Mouse (Mus musculus): ENCODE results near the gene Lonp1. TPM values are rescaled to one million over a fixed set of nuclear protein-coding genes. Genes with fewer than 3 reads are reported as not detected.

Gene Lonp1
- total RNA-seq, 1 experiment from 2014 or later = 540 TPM

GRCm38 (mm10) chr17:56588921-56589320, 37.8 kb downstream of the Lonp1 start:
- no peak for DNase-seq

GRCm38 (mm10) chr17:56587773-56588172, 38.9 kb downstream of the Lonp1 start:
- no peak for DNase-seq

- DNase-seq = peak; percentile 49
Measured at GRCm38 (mm10) chr17:56585171-56585821, 41.4 kb downstream of the Lonp1 start.

DNA sequence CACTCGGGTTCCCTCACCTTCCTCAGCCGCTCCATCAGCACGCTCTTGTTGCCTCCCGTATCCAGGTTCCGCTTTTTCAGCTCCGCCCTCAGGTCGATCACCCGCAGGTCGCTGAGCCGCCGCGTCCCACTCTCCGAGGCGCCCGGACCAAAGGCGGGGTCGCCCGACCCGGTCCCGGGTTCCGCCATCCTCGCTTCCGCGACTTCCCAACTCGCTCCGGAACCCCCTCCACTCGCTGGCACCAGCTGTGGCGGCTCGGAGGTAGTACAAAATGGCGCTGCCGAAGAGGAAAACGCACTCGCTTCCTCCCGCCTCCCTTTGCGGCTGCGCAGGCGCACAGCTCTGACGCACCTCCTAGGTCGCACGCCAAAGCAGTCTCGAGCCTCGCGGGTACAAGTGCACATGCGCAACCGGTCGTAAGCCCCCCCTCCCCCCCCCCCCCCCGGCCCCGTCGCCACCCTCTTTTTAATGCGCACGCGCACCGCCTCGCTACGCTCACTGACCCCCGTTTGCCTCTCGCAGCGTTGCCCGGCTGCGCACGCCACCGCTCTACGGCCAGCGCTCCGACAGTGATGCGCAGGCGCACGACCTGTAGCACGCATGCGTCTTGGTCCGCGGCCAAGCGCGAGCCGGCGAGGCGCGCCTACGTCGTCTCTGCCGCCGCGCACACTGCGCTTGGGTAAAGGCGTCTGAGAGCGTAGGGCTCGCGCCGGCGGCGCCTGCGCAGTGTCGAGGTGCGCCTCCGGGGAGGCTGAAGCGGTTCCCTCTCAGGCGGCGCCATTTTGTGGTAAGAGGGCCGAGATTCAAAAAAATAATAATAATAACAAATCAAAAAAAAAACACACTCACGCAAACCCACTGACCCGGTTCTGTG, 42.2 kb downstream of the Lonp1 start, which contains the start of the genes Safb2 and Safb:
TSS of gene Safb2 (minus strand) at position 329 of the 874 bp plus-strand sequence.
TSS of gene Safb (plus strand) at position 569 of the 874 bp plus-strand sequence.
- peak; percentile 99 for DNase-seq

DNA sequence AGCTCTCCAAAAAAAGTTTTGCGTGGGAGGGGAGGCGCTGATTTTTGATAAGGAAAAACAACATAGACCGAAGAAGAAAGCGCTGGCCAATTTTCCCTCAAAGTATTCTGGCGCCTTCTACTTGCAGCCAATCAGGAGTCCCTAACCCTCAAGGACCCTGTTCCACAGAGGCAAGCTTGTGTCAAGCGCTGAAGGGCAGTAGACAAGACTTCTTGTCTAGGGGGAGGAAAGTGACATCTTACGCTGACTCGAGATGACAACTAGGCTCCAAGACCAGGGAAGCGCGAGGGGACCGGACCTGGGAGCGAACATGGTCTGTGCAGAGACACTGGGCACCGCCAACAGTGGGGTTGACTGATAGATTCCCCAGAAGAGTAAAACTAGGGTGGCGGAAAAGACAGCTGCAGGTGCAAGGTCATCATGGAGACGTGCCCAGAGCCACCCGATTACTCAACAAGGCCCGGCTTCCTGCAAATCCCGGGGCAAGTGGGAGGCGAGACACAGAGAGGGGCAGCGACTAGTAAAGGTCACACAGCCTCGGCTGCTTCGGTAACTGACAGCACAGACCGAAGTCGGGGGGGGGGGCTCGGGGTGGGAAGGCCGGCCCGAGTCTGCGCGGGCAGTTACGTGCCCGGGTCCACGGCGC, 43.0 kb downstream of the Lonp1 start:
- DNase-seq = peak; percentile 44

- DNase-seq = no peak
Measured at GRCm38 (mm10) chr17:56583071-56583470, 43.6 kb downstream of the Lonp1 start.

- DNase-seq = no peak
Measured at GRCm38 (mm10) chr17:56572939-56573338, 53.7 kb downstream of the Lonp1 start.

- DNase-seq = no peak
Measured at GRCm38 (mm10) chr17:56572154-56572553, 54.5 kb downstream of the Lonp1 start.

DNA sequence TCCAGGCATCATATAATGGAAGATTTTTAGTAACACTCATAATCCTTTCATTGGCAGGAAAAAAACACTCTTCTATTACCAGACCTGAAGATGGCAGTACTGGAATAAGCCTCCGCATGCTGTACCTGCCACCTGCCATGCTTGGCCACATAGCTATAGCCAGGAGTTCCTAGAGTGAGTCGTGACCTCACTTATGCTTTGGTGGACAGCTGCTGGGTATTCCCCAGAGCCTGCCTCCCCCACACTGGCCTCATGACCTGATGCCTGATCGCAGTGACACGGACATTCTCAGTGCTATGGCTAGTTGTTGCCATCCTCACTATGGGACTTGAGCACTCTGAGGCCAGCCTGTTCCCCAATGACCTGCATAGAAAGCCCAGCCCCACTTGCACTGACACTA, 56.4 kb downstream of the Lonp1 start:
- no peak for DNase-seq

DNA sequence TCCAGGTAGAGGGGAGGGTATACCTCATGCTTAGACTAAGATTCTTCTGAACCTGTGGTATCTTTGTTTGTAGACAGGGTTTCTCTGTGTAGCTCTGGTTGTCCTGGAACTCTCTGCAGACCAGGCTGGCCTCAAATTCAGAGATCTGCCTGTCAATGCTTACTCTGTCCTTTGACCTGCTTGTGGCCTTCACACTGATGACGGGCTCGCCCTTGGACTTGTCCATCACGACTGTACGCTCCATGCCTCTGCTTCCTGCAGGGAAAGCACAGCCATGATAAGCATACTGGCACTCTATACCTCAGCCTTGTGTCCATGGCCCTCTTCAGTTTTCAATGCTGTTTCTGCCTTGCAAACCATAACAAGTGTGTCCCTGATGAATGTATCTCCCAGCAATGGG, 59.3 kb downstream of the Lonp1 start:
- DNase-seq = no peak

- DNase-seq = no peak
Measured at GRCm38 (mm10) chr17:56566918-56567317, 59.8 kb downstream of the Lonp1 start.

DNA sequence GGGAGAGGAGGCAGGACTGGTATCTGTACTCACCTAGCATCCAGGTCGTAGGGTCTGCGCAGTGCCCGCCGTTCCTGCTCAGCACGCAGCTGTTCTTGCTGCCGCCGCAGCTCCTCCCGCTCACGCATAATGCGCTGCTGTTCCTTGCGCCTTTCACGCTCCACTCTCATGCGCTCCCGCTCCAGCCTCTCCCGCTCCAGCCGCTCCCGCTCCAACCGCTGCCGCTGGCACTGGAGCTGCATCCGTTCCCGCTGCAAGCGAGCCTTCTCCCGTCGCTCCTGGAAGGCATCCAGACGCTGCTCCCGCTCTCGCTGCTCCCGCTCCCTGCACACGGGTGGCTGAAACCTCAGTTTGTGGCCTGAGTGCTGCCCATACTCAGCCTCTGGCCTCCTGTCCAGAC, 60.4 kb downstream of the Lonp1 start:
- no peak for DNase-seq

Other genes with a start within 250 kb of the Lonp1 start
- gene Ptprs, start 150.4 kb downstream of the Lonp1 start, total RNA-seq (2021) = 165 and 222 TPM in 2 replicates
- not detected in 2 replicates for gene Znrf4, start 114.5 kb downstream of the Lonp1 start, total RNA-seq (2021)
- gene Gm20219, start 72.5 kb downstream of the Lonp1 start, total RNA-seq (2021) = 0.76 and 1.1 TPM in 2 replicates
- 168 and 196 TPM in 2 replicates for gene Safb2, start 42.3 kb downstream of the Lonp1 start, total RNA-seq (2021)
- 143 and 157 TPM in 2 replicates for gene Safb, start 42.1 kb downstream of the Lonp1 start, total RNA-seq (2021)
- 303 and 325 TPM in 2 replicates for gene 2410015M20Rik, start 17.1 kb downstream of the Lonp1 start, total RNA-seq (2021)
- gene Rpl36, start 13.5 kb downstream of the Lonp1 start, total RNA-seq (2021) = 836 and 891 TPM in 2 replicates
- 3.2 and 4.0 TPM in 2 replicates for gene Catsperd, start 1.3 kb upstream of the Lonp1 start, total RNA-seq (2021)
- gene Ranbp3, start 46.4 kb upstream of the Lonp1 start, total RNA-seq (2021) = 79.7 and 80.3 TPM in 2 replicates
- 248 and 277 TPM in 2 replicates for gene Ndufa11, start 90.9 kb upstream of the Lonp1 start, total RNA-seq (2021)
- gene Vmac, start 91.1 kb upstream of the Lonp1 start, total RNA-seq (2021) = 27.1 and 29.1 TPM in 2 replicates
- 3.8 and 5.3 TPM in 2 replicates for gene Nrtn, start 130.6 kb upstream of the Lonp1 start, total RNA-seq (2021)
- gene Dus3l, start 137.9 kb upstream of the Lonp1 start, total RNA-seq (2021) = 41.9 and 47.4 TPM in 2 replicates
- gene Prr22, start 143.4 kb upstream of the Lonp1 start, total RNA-seq (2021) = 0.79 and 1.5 TPM in 2 replicates
- gene Rfx2, start 204.1 kb upstream of the Lonp1 start, total RNA-seq (2021) = 6.9 and 11.1 TPM in 2 replicates
- 0.71 and 0.76 TPM in 2 replicates for gene Acsbg2, start 247.6 kb upstream of the Lonp1 start, total RNA-seq (2021)
- 5.4 and 8.9 TPM in 2 replicates for gene 1700061G19Rik, start 248.6 kb upstream of the Lonp1 start, total RNA-seq (2021)

Measured in adrenal gland, postnatal 25 days (tissue).